Mouse (Mus musculus) CD4-positive helper T cell, adult 2 months (primary cell): Measurements from ENCODE around the gene Sult3a1.
A peak's percentile ranks its signal among the peaks of the same experiment; 100 is the strongest.
"Not testable (repeated sequence)": the region's sequence is repeated elsewhere in the genome, so short reads cannot be mapped to it uniquely, and the experiment has no call there.

Source experiments
- DNase-seq: peaks from one replicate; pipeline ENCODE4 v3.0.0-alpha.2; 2012; ENCODE audit warnings: low read depth, missing footprints, low spot score

Sult3a1 gene

GRCm38 (mm10) chr10:33857421-33857820 lies at the start of gene Sult3a1:
Gene Sult3a1 (plus strand): TSS chr10:33857721.
- DNase-seq, result no peak

- no peak for DNase-seq
These were observed 45.7 kb upstream of the Sult3a1 start for GRCm38 (mm10) chr10:33811807-33812206.

GRCm38 (mm10) chr10:33814266-33814665 lies 43.3 kb upstream of the Sult3a1 start:
- DNase-seq, result no peak

GRCm38 (mm10) chr10:33816923-33817322 lies 40.6 kb upstream of the Sult3a1 start:
- DNase-seq, result no peak

DNA sequence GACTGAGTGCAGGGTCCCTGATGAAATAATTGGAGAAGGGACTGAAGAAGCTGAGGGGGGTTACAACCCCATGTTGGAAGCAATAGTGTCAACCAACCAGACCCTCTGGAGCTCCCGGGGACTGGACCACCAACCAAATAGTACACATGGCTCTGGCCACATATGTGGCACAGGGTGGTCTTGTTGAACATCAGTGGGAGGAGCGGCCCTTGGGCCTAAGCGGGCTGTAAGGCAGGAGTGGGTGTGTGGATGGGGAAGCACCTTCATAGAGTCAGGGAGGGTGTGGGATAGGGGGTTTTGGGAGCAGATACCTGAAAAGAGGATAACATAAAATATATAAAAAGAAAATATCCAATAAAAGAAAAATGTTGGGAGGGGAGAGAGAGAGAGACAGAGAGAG lies 36.6 kb upstream of the Sult3a1 start:
- DNase-seq, result no peak

- no peak for DNase-seq
These were observed 8.5 kb downstream of the Sult3a1 start for GRCm38 (mm10) chr10:33865994-33866393.

- DNase-seq, result no peak
These were observed 12.9 kb downstream of the Sult3a1 start for GRCm38 (mm10) chr10:33870441-33870840.

GRCm38 (mm10) chr10:33872672-33873398 lies 15.3 kb downstream of the Sult3a1 start:
- no peak for DNase-seq

DNA sequence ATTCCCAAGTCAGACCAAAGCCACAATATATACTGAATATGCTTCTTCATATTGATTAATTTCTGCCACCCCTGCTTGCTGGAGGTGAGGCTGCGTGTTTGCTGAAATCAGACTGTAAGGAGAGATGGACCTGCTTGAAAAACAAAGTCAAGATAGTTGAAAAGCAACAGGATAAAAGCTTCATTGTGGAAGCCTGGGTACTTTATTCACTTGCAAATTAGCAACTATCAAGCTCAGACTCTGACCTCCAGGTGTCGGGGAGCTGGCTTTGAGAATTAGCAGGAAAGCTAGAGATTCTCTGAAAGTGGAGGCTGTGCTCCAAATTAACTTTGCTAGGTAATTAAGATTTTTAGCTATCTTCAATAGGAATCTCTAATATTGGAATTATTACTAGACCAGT lies 24.9 kb downstream of the Sult3a1 start:
- DNase-seq, result not testable (repeated sequence)

DNA sequence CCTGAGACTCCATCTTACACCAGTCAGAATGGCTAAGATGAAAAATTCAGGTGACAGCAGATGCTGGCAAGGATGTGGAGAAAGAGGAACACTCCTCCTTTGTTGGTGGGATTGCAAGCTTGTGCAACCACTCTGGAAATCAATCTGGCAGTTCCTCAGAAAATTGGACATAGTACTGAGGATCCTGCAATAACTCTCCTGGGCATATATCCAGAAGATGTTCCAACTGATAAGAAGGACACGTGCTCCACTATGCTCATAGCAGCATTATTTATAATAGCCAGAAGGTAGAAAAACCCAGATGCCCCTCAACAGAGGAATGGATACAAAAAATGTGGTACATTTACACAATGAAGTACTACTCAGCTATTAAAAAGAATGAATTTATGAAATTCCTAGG lies 44.0 kb downstream of the Sult3a1 start:
- DNase-seq, result not testable (repeated sequence)

DNA sequence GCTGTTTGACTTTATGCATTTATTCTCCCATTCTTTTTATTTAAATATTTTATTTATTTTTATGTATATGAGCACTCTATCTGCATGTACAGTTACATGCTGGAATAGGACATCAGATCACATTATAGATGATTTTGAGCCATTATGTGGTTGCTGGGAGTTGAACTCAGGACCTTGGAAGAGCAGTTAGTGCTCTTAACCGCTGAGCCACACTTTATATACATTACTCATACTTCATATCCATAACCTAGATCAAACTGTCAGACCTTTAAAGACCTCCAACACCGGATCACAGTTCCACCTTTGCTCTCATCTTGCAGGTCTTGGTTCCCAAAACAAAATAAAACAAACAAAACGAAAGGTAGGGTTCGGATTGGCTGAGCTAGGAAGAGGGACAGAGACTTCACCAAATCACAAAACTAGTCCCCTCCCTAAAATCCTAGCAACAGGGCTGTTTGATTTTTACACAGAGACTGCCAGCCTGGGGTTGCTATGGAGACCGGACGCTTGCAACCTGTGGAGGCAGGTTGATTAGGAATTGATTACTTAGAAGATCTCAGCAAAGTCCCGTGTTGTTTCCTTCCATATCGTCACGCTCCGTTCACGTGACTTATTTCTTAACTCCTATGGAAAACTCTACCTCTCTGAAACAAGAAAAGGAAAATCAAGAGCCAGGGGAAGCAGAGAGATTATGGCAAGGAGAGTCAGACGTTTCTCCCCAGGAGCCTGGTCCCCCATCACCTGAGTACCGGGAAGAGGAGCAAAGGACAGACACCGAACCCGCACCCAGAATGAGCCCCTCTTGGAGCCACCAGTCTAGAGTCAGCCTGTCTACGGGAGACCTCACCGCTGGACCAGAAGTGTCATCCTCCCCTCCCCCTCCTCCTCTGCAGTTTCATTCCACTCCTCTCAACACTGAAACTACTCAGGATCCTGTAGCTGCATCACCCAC lies 47.3 kb downstream of the Sult3a1 start, which contains the start of gene Rsph4a:
Rsph4a (plus strand) TSS at position 582 of the 952 bp plus-strand sequence.
- peak; percentile 35 for DNase-seq

GRCm38 (mm10) chr10:33905489-33905888 lies 48.0 kb downstream of the Sult3a1 start:
- no peak for DNase-seq
